Mouse (Mus musculus): Measurements from ENCODE around the gene Doc2b.
"Not testable (repeated sequence)": the region's sequence is repeated elsewhere in the genome, so short reads cannot be mapped to it uniquely, and the experiment has no call there.

Doc2b gene

GRCm38 (mm10) chr11:75736978-75737377 is 58.9 kb downstream of the Doc2b start:
- no peak for DNase-seq (ENCODE audit: low read depth, low spot score)

- DNase-seq (ENCODE audit: low read depth, low spot score): no peak
These were observed 60.2 kb downstream of the Doc2b start for GRCm38 (mm10) chr11:75735462-75736252.

- DNase-seq (ENCODE audit: low read depth, low spot score): peak; percentile 55
These were observed 62.5 kb downstream of the Doc2b start for GRCm38 (mm10) chr11:75733227-75733940.

GRCm38 (mm10) chr11:75732434-75733226 is 63.2 kb downstream of the Doc2b start, which contains the start of gene Ywhae:
Ywhae (plus strand) TSS chr11:75732869.
- peak; percentile 75 for DNase-seq (ENCODE audit: low read depth, low spot score)

GRCm38 (mm10) chr11:75727659-75728058 is 68.2 kb downstream of the Doc2b start:
- not testable (repeated sequence) for DNase-seq (ENCODE audit: low read depth, low spot score)

GRCm38 (mm10) chr11:75727168-75727567 is 68.7 kb downstream of the Doc2b start:
- DNase-seq (ENCODE audit: low read depth, low spot score): no peak

GRCm38 (mm10) chr11:75722339-75722738 is 73.5 kb downstream of the Doc2b start:
- no peak for DNase-seq (ENCODE audit: low read depth, low spot score)
